Mouse (Mus musculus) embryonic facial prominence, embryonic 10.5 days (tissue): ENCODE data around the gene Dusp23. TPM values are rescaled to one million over a fixed set of nuclear protein-coding genes. Genes with fewer than 3 reads are reported as not detected.

ENCODE experiments used
- DNase-seq: peaks from one replicate; pipeline ENCODE4 v3.0.0-alpha.2; 2017; ENCODE audit warnings: low spot score
- H3K27ac ChIP-seq: fragments of 300-500 bp; sonication (generic); replicated peaks from 2 replicates; pipeline ENCODE4 v1.5.1; 2016; ENCODE audit warnings: mild to moderate bottlenecking
- H3K27me3 ChIP-seq: fragments of 300-500 bp; sonication (generic); replicated peaks from 2 replicates; pipeline ENCODE4 v1.6.1; 2016; ENCODE audit warnings: low read depth, mild to moderate bottlenecking; ENCODE audit not compliant: poor library complexity, severe bottlenecking
- H3K36me3 ChIP-seq: fragments of 300-500 bp; sonication (generic); replicated peaks from 2 replicates; pipeline ENCODE4 v1.6.1; 2016; ENCODE audit warnings: mild to moderate bottlenecking, moderate library complexity
- H3K4me1 ChIP-seq: fragments of 300-500 bp; sonication (generic); 2 replicates; pipeline ENCODE4 v1.6.1; 2016
- H3K4me3 ChIP-seq: fragments of 300-500 bp; sonication (generic); 2 replicates; pipeline ENCODE4 v1.5.1; 2016; ENCODE audit warnings: mild to moderate bottlenecking, moderate library complexity
- H3K9me3 ChIP-seq: fragments of 300-500 bp; sonication (generic); 2 replicates; pipeline ENCODE4 v1.6.1; 2016; ENCODE audit warnings: mild to moderate bottlenecking
- WGBS: fragments of 180-500 bp; shearing (Covaris S2); methylation state at CpG from one replicate; pipeline ENCODE4 v1.1.7; 2016; 5-methylcytosine and 5-hydroxymethylcytosine counted together
- polyA plus RNA-seq: library from polyadenylated mRNA; unstranded; fragments of >200 nt; fragmentation: Nextera tagmentation; extraction: Ambion mirVana; gene quantifications from 2 replicates; pipeline ENCODE4 v1.2.1, GENCODE M21; 2016

Gene Dusp23
- polyA plus RNA-seq, 1 experiment from 2014 or later, result 9.9 TPM

GRCm38 (mm10) chr1:172585612-172586567 is 46.9 kb downstream of the Dusp23 start:
- Histone ChIP-seq H3K9me3 (no peaks in the 10 kb centered on the region), H3K4me3 (peak overlapping the region; percentile 18; the same call in 1 of the 2 replicates), H3K4me1 (peaks cover 16% of the 10 kb centered on the region), H3K27me3 (peaks cover 47% of the 10 kb centered on the region), H3K36me3 (no peaks in the 10 kb centered on the region), H3K27ac (no peak overlapping the region; the same call in 1 of the 2 replicates)
- WGBS, result 23% methylated on average over 26 of the region's 26 CpGs
- peak; percentile 45 for DNase-seq

DNA sequence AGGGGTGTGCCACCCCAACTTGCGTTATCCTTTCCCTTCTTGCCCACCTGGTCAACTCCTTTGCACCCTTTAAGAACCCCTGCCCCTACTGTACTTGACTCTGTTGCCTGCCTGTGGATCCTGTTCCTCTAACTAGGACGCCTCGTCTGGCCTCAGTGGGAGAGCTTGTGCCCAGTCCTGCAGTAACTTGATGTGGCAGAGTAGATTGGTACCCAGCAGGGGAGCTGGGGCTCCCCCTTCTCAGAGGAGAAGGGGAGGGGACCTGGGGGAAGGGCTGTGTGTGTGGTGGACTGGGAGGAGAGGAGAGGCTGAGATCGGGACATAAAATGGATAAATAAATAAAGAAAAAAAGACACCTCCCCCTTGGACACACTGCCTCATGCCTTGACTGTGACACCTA is 47.7 kb downstream of the Dusp23 start:
- Histone ChIP-seq H3K27me3 (peaks cover 47% of the 10 kb centered on the region), H3K9me3 (no peaks in the 10 kb centered on the region), H3K4me3 (no peak overlapping the region), H3K36me3 (no peaks in the 10 kb centered on the region), H3K27ac (no peak overlapping the region), H3K4me1 (peaks cover 16% of the 10 kb centered on the region)
- WGBS, result 54% methylated on average over 4 of the region's 4 CpGs
- no peak for DNase-seq

DNA sequence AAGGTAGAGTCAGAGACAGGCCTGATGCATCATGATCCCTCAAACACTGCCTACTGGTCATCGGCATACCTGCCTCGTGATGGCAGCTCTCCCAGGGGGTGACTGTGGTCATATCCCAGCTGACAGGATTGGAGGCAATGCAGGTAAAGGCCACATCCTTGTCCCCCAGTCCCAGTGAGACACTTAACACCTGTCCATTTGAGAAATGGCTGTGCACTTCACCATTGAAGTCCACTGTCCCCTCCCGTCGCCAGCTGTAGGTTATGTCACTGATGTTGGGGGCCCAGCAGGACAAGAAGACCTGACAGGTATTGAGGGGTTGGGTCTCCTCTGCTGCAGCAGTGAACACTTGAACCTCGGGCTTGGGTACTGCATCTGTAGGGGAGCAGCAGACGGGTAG is 48.5 kb downstream of the Dusp23 start:
- 84% methylated on average over 6 of the region's 6 CpGs for WGBS
- H3K27ac ChIP-seq, result no peak overlapping the region
- no peaks in the 10 kb centered on the region for H3K9me3 ChIP-seq
- peaks cover 47% of the 10 kb centered on the region for H3K27me3 ChIP-seq
- no peaks in the 10 kb centered on the region for H3K36me3 ChIP-seq
- H3K4me3 ChIP-seq, result no peak overlapping the region
- no peak for DNase-seq
- H3K4me1 ChIP-seq, result peaks cover 16% of the 10 kb centered on the region

- DNase-seq, result no peak
- Histone ChIP-seq H3K27me3 (peaks cover 39% of the 10 kb centered on the region), H3K36me3 (no peaks in the 10 kb centered on the region), H3K4me1 (peaks cover 16% of the 10 kb centered on the region), H3K27ac (no peak overlapping the region), H3K9me3 (no peaks in the 10 kb centered on the region), H3K4me3 (no peak overlapping the region)
- WGBS, result 86% methylated on average over 8 of the region's 8 CpGs
These were observed 50.3 kb downstream of the Dusp23 start for GRCm38 (mm10) chr1:172582436-172582835.

Other genes starting within 250 kb of the Dusp23 start
- gene Slamf9, start 157.6 kb downstream of the Dusp23 start, polyA plus RNA-seq, result not detected in 2 replicates
- 92.8 and 95.9 TPM in 2 replicates for gene Igsf9, start 151.2 kb downstream of the Dusp23 start, polyA plus RNA-seq
- 75.1 and 82.5 TPM in 2 replicates for gene Tagln2, start 132.9 kb downstream of the Dusp23 start, polyA plus RNA-seq
- gene Cfap45, start 112.2 kb downstream of the Dusp23 start, polyA plus RNA-seq, result 1.3 TPM in 2 replicates
- gene Vsig8, start 77.0 kb downstream of the Dusp23 start, polyA plus RNA-seq, result 0.12 TPM in 1 of 2 replicates, not detected in the other
- not detected in 2 replicates for gene Slamf8, start 42.4 kb downstream of the Dusp23 start, polyA plus RNA-seq
- gene Fcrl6, start 30.4 kb downstream of the Dusp23 start, polyA plus RNA-seq, result 0.25 TPM in 1 of 2 replicates, not detected in the other
- gene Crp, start 65.1 kb upstream of the Dusp23 start, polyA plus RNA-seq, result not detected in 2 replicates